Mouse (Mus musculus) limb, embryonic 15.5 days (tissue): ENCODE data around the gene Dspp. TPM values are rescaled to one million over a fixed set of nuclear protein-coding genes. Genes with fewer than 3 reads are reported as not detected.

ENCODE experiments used
- ATAC-seq: fragments of 200-750 bp; cut with Nextera tagmentation; 2 replicates; pipeline ENCODE4 v1.8.0; 2017; ENCODE audit warnings: low read depth, moderate TSS enrichment; ENCODE audit not compliant: insufficient number of reproducible peaks, low FRiP score, low TSS enrichment
- H3K27ac ChIP-seq: fragments of 300-500 bp; sonication (generic); 2 replicates; pipeline ENCODE4 v1.5.1; 2015; ENCODE audit warnings: moderate library complexity, mild to moderate bottlenecking, inconsistent platforms
- H3K27me3 ChIP-seq: fragments of 300-500 bp; sonication (generic); 2 replicates; pipeline ENCODE4 v1.6.1; 2015; ENCODE audit warnings: inconsistent platforms
- H3K36me3 ChIP-seq: fragments of 300-500 bp; sonication (generic); 2 replicates; pipeline ENCODE4 v1.6.1; 2015; ENCODE audit warnings: inconsistent platforms
- H3K4me1 ChIP-seq: fragments of 300-500 bp; sonication (generic); 2 replicates; pipeline ENCODE4 v1.6.1; 2015; ENCODE audit warnings: inconsistent platforms
- H3K4me2 ChIP-seq: fragments of 300-500 bp; sonication (generic); 2 replicates; pipeline ENCODE4 v1.6.1; 2015; ENCODE audit warnings: mild to moderate bottlenecking, inconsistent platforms
- H3K4me3 ChIP-seq: fragments of 300-500 bp; sonication (generic); 2 replicates; pipeline ENCODE4 v1.5.1; 2015; ENCODE audit warnings: mild to moderate bottlenecking, inconsistent platforms
- H3K9ac ChIP-seq: fragments of 300-500 bp; sonication (generic); 2 replicates; pipeline ENCODE4 v1.6.1; 2015; ENCODE audit warnings: inconsistent platforms
- H3K9me3 ChIP-seq: fragments of 300-500 bp; sonication (generic); 2 replicates; pipeline ENCODE4 v1.6.1; 2016; ENCODE audit warnings: inconsistent platforms
- WGBS: fragments of 180-500 bp; shearing (Covaris S2); methylation state at CpG from one replicate; pipeline ENCODE4 v1.1.7; 2015; 5-methylcytosine and 5-hydroxymethylcytosine counted together
- polyA plus RNA-seq: library from polyadenylated mRNA; unstranded; fragments of >200 nt; fragmentation: Nextera tagmentation; extraction: Ambion mirVana; gene quantifications from 2 replicates; pipeline ENCODE4 v1.2.1, GENCODE M21; 2015

The Dspp gene
- polyA plus RNA-seq, 1 experiment from 2014 or later: not detected

- Histone ChIP-seq H3K4me2 (no peak overlapping the region), H3K27ac (no peak overlapping the region), H3K9ac (no peak overlapping the region), H3K27me3 (no peaks in the 10 kb centered on the region), H3K4me1 (no peaks in the 10 kb centered on the region), H3K4me3 (no peak overlapping the region), H3K36me3 (no peaks in the 10 kb centered on the region), H3K9me3 (no peaks in the 10 kb centered on the region)
- WGBS: 47% methylated on average over 7 of the region's 7 CpGs
- ATAC-seq: no peak
Measured at GRCm38 (mm10) chr5:104149349-104149748, 21.2 kb upstream of the Dspp start.

GRCm38 (mm10) chr5:104150196-104150595 is 20.3 kb upstream of the Dspp start:
- ATAC-seq: no peak
- Histone ChIP-seq H3K9me3 (no peaks in the 10 kb centered on the region), H3K4me2 (no peak overlapping the region), H3K36me3 (no peaks in the 10 kb centered on the region), H3K4me3 (no peak overlapping the region), H3K27me3 (no peaks in the 10 kb centered on the region), H3K9ac (no peak overlapping the region), H3K27ac (no peak overlapping the region), H3K4me1 (no peaks in the 10 kb centered on the region)
- 94% methylated on average over 6 of the region's 6 CpGs for WGBS

GRCm38 (mm10) chr5:104157701-104158100 is 12.8 kb upstream of the Dspp start:
- Histone ChIP-seq H3K4me2 (no peak overlapping the region), H3K27me3 (no peaks in the 10 kb centered on the region), H3K9ac (no peak overlapping the region), H3K9me3 (no peaks in the 10 kb centered on the region), H3K4me1 (no peaks in the 10 kb centered on the region), H3K36me3 (no peaks in the 10 kb centered on the region), H3K4me3 (no peak overlapping the region), H3K27ac (no peak overlapping the region)
- ATAC-seq: no peak
- WGBS: 82% methylated on average over 7 of the region's 7 CpGs

GRCm38 (mm10) chr5:104158332-104159052 is 12.0 kb upstream of the Dspp start:
- no peaks in the 10 kb centered on the region for H3K9me3 ChIP-seq
- 75% methylated on average over 7 of the region's 7 CpGs for WGBS
- H3K4me1 ChIP-seq: no peaks in the 10 kb centered on the region
- ATAC-seq: no peak
- no peak overlapping the region for H3K27ac ChIP-seq
- H3K4me2 ChIP-seq: no peak overlapping the region
- no peaks in the 10 kb centered on the region for H3K27me3 ChIP-seq
- H3K9ac ChIP-seq: no peak overlapping the region
- no peak overlapping the region for H3K4me3 ChIP-seq
- H3K36me3 ChIP-seq: no peaks in the 10 kb centered on the region

GRCm38 (mm10) chr5:104160581-104160980 is 9.9 kb upstream of the Dspp start:
- Histone ChIP-seq H3K27ac (no peak overlapping the region), H3K9me3 (no peaks in the 10 kb centered on the region), H3K9ac (no peak overlapping the region), H3K27me3 (no peaks in the 10 kb centered on the region), H3K4me3 (no peak overlapping the region), H3K4me1 (no peaks in the 10 kb centered on the region), H3K36me3 (no peaks in the 10 kb centered on the region), H3K4me2 (no peak overlapping the region)
- 72% methylated on average over 3 of the region's 3 CpGs for WGBS
- no peak for ATAC-seq

GRCm38 (mm10) chr5:104161390-104161789 is 9.1 kb upstream of the Dspp start:
- Histone ChIP-seq H3K9me3 (no peaks in the 10 kb centered on the region), H3K4me1 (no peaks in the 10 kb centered on the region), H3K4me2 (no peak overlapping the region), H3K27me3 (no peaks in the 10 kb centered on the region), H3K4me3 (no peak overlapping the region), H3K27ac (no peak overlapping the region), H3K36me3 (no peaks in the 10 kb centered on the region), H3K9ac (no peak overlapping the region)
- no peak for ATAC-seq
- WGBS: 47% methylated on average over 1 of the region's 1 CpGs

- H3K4me2 ChIP-seq: no peak overlapping the region
- 40% methylated on average over 4 of the region's 4 CpGs for WGBS
- H3K9ac ChIP-seq: no peak overlapping the region
- no peaks in the 10 kb centered on the region for H3K27me3 ChIP-seq
- no peaks in the 10 kb centered on the region for H3K36me3 ChIP-seq
- no peaks in the 10 kb centered on the region for H3K9me3 ChIP-seq
- no peak for ATAC-seq
- H3K4me3 ChIP-seq: no peak overlapping the region
- no peaks in the 10 kb centered on the region for H3K4me1 ChIP-seq
- no peak overlapping the region for H3K27ac ChIP-seq
Measured at GRCm38 (mm10) chr5:104163536-104163935, 7.0 kb upstream of the Dspp start.

GRCm38 (mm10) chr5:104173094-104173493 is 2.6 kb downstream of the Dspp start:
- no peaks in the 10 kb centered on the region for H3K36me3 ChIP-seq
- H3K27me3 ChIP-seq: no peaks in the 10 kb centered on the region
- 83% methylated on average over 6 of the region's 6 CpGs for WGBS
- H3K9me3 ChIP-seq: no peaks in the 10 kb centered on the region
- H3K9ac ChIP-seq: no peak overlapping the region
- no peak overlapping the region for H3K27ac ChIP-seq
- ATAC-seq: no peak
- H3K4me2 ChIP-seq: no peak overlapping the region
- H3K4me1 ChIP-seq: no peaks in the 10 kb centered on the region
- H3K4me3 ChIP-seq: no peak overlapping the region

- H3K36me3 ChIP-seq: no peaks in the 10 kb centered on the region
- ATAC-seq: no peak
- peaks cover 4% of the 10 kb centered on the region; the same call in 1 of the 2 replicates for H3K9me3 ChIP-seq
- H3K9ac ChIP-seq: no peak overlapping the region
- no peaks in the 10 kb centered on the region for H3K4me1 ChIP-seq
- 75% methylated on average over 1 of the region's 1 CpGs for WGBS
- no peak overlapping the region for H3K4me3 ChIP-seq
- no peaks in the 10 kb centered on the region for H3K27me3 ChIP-seq
- no peak overlapping the region for H3K27ac ChIP-seq
- H3K4me2 ChIP-seq: no peak overlapping the region
Measured at GRCm38 (mm10) chr5:104183743-104184142, 13.2 kb downstream of the Dspp start.

GRCm38 (mm10) chr5:104187281-104187680 is 16.8 kb downstream of the Dspp start:
- H3K4me1 ChIP-seq: no peaks in the 10 kb centered on the region
- no peaks in the 10 kb centered on the region for H3K27me3 ChIP-seq
- 78% methylated on average over 3 of the region's 3 CpGs for whole genome bisulfite sequencing
- H3K36me3 ChIP-seq: no peaks in the 10 kb centered on the region
- ATAC-seq: no peak
- no peak overlapping the region for H3K27ac ChIP-seq
- no peak overlapping the region for H3K4me2 ChIP-seq
- no peak overlapping the region for H3K4me3 ChIP-seq
- H3K9ac ChIP-seq: no peak overlapping the region
- H3K9me3 ChIP-seq: no peaks in the 10 kb centered on the region

- H3K4me3 ChIP-seq: no peak overlapping the region
- H3K36me3 ChIP-seq: no peaks in the 10 kb centered on the region
- H3K9me3 ChIP-seq: no peaks in the 10 kb centered on the region
- no peaks in the 10 kb centered on the region for H3K4me1 ChIP-seq
- WGBS: 94% methylated on average over 1 of the region's 1 CpGs
- no peak for ATAC-seq
- H3K9ac ChIP-seq: no peak overlapping the region
- no peaks in the 10 kb centered on the region for H3K27me3 ChIP-seq
- H3K4me2 ChIP-seq: no peak overlapping the region
- no peak overlapping the region for H3K27ac ChIP-seq
Measured at GRCm38 (mm10) chr5:104195086-104195485, 24.6 kb downstream of the Dspp start.

GRCm38 (mm10) chr5:104201153-104201950 is 30.8 kb downstream of the Dspp start:
- ATAC-seq: no peak
- 84% methylated on average over 12 of the region's 12 CpGs for WGBS
- no peaks in the 10 kb centered on the region for H3K36me3 ChIP-seq

More at GRCm38 (mm10) chr5:104201153-104201950, 30.8 kb downstream of the Dspp start:
- Histone ChIP-seq H3K4me3 (no peak overlapping the region), H3K4me1 (no peaks in the 10 kb centered on the region), H3K27me3 (no peaks in the 10 kb centered on the region), H3K27ac (no peak overlapping the region), H3K4me2 (no peak overlapping the region), H3K9ac (no peak overlapping the region), H3K9me3 (no peaks in the 10 kb centered on the region)
